22 mouse cellular contexts compared by ENCODE assay signal in the genomic region with DNA sequence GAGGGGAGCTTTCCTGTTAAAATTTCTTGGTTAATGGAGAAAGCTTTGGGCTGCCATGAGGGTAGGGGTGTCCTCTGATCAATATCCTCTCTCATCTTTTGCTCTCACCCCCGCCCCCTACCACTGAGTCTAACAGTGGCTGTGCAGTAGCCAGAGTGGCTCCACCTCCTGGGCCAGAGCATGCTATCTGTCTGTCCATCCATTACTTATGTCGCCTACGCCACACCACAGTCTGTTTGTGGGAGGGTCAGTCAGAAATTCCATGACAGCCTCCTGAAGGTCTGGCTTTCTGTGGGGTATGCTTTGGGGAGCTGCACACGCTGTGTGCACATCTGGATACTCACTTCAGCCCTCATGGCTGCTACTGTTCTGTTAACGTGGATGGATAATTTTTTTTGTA.
A peak's percentile ranks its signal among the peaks of the same experiment; 100 is the strongest.
DNase-seq lines count a peak whose midpoint lies in the region; ATAC-seq and TF ChIP-seq lines count a peak whose summit lies in the region.
"Had no signal": no experiment of that assay in that cellular context is flagged by ENCODE, and none has a peak within 500 bp of the region (broad histone marks: within the 10 kb centered on the region; RNA-seq: fewer than 3 reads in every experiment).

No protein-coding gene starts in this region.

- H3K9me3 ChIP-seq in heart, embryonic 10.5 days = no peaks in the 10 kb centered on the region
- no peaks in the 10 kb centered on the region for H3K9me3 ChIP-seq in E14TG2a.4 (ENCODE audit: low read length)
- no peaks in the 10 kb centered on the region for H3K9me3 ChIP-seq in stomach, postnatal 0 days (ENCODE audit: control insufficient read depth, low read length)
- H3K9me3 ChIP-seq: G1E had no signal

- TF ChIP-seq EP300 in stomach, postnatal 0 days (optimal IDR thresholded peaks at IDR 0.05) = no peak

- ATAC-seq in stomach, postnatal 0 days (ENCODE audit: low FRiP score, low TSS enrichment) = no peak
- ATAC-seq: activated CD4-positive, CD25-positive, alpha-beta regulatory T cell, adult 4 months; CD4-positive, CD25-positive, alpha-beta regulatory T cell, adult 4 months; Patski had no signal

- no peaks in the 10 kb centered on the region for H3K27me3 ChIP-seq in heart, embryonic 10.5 days (ENCODE audit: insufficient read depth, poor library complexity, severe bottlenecking)
- H3K27me3 ChIP-seq in E14TG2a.4 (ENCODE audit: insufficient read depth, low read length) = no peaks in the 10 kb centered on the region
- no peaks in the 10 kb centered on the region for H3K27me3 ChIP-seq in stomach, postnatal 0 days (ENCODE audit: control insufficient read depth, insufficient read depth, low read length)
- H3K27me3 ChIP-seq: CH12.LX, Patski had no signal

- no peak overlapping the region for H3K4me3 ChIP-seq in heart, embryonic 10.5 days
- peak overlapping the region; percentile 64; the same call in 1 of the 2 replicates for H3K4me3 ChIP-seq in E14TG2a.4 (replicated peaks; ENCODE audit: low read length)
- H3K4me3 ChIP-seq in stomach, postnatal 0 days (ENCODE audit: low read depth, low read length) = no peak overlapping the region

- 82% methylated on average over 5 of the region's 5 CpGs for WGBS in heart, embryonic 10.5 days
- WGBS in stomach, postnatal 0 days = 83% methylated on average over 5 of the region's 5 CpGs

- no peak overlapping the region for H3K27ac ChIP-seq in heart, embryonic 10.5 days
- no peak overlapping the region for H3K27ac ChIP-seq in stomach, postnatal 0 days (replicated peaks)

- peak; percentile 76 for DNase-seq in heart, adult 11 months
- no peak for DNase-seq in heart, postnatal 36 days
- peak; percentile 55 for DNase-seq in heart, embryonic 10.5 days (ENCODE audit: low spot score)
- DNase-seq in heart, postnatal 10 days = no peak
- no peak for DNase-seq in stomach, postnatal 0 days (ENCODE audit: low spot score)
- DNase-seq: adrenal gland, adult 2 months; adrenal gland, adult 8-10 months; adrenal gland, postnatal 10 days; adrenal gland, postnatal 14 days; adrenal gland, postnatal 25 days; adrenal gland, postnatal 36 days; B cell, adult 2 months; cerebellum, adult 11 months; cerebellum, adult 11-12 months; cerebellum, adult 18-20 months; cerebellum, adult 2 months had no signal

- H3K9ac ChIP-seq in stomach, postnatal 0 days (ENCODE audit: low read length) = no peak overlapping the region

- TF ChIP-seq CTCF in E14TG2a.4 (conservative IDR thresholded peaks at IDR 0.05; ENCODE audit: low read length) = no peak
- TF ChIP-seq CTCF in stomach, postnatal 0 days (IDR thresholded peaks at IDR 0.05; ENCODE audit: low read depth) = no peak

- peaks cover 79% of the 10 kb centered on the region for H3K36me3 ChIP-seq in heart, embryonic 10.5 days
- H3K36me3 ChIP-seq in E14TG2a.4 (ENCODE audit: insufficient read depth, low read length) = peaks cover 73% of the 10 kb centered on the region
- peaks cover 17% of the 10 kb centered on the region for H3K36me3 ChIP-seq in stomach, postnatal 0 days (ENCODE audit: control insufficient read depth, insufficient read depth, low read length)

- H3K4me1 ChIP-seq in heart, embryonic 10.5 days = no peaks in the 10 kb centered on the region
- H3K4me1 ChIP-seq in E14TG2a.4 (replicated peaks; ENCODE audit: low read depth, low read length) = peaks cover 12% of the 10 kb centered on the region
- H3K4me1 ChIP-seq in stomach, postnatal 0 days (replicated peaks; ENCODE audit: control insufficient read depth, insufficient read depth) = no peaks in the 10 kb centered on the region

- no peak overlapping the region for H3K4me2 ChIP-seq in stomach, postnatal 0 days (replicated peaks; ENCODE audit: low read depth)

- intact Hi-C loops in heart, postnatal 36 days (cut with DNase I) = no loop called here
- intact Hi-C loops in heart, postnatal 10 days (cut with DNase I) = no loop called here

Comparison
In these comparisons a context has a peak if more than half of its experiments do, and no peak if none do; other contexts are left out.
1. DNase-seq: peak in heart, adult 11 months (single experiment) and heart, embryonic 10.5 days (single experiment); none in heart, postnatal 36 days (0 of 2), heart, postnatal 10 days (0 of 2) and stomach, postnatal 0 days (single experiment).